Mouse (Mus musculus): ENCODE measurements around the gene Slc16a2.

- TF ChIP-seq CTCF (IDR thresholded peaks at IDR 0.05; ENCODE audit: control insufficient read depth, insufficient read depth, low read length) = no peak
- TF ChIP-seq POLR2A (IDR thresholded peaks at IDR 0.05; ENCODE audit: borderline replicate concordance, control insufficient read depth, low read depth, low read length) = no peak
Measured at GRCm38 (mm10) chrX:103810483-103810882, 11.3 kb downstream of the Slc16a2 start.
